Mouse (Mus musculus): ENCODE results near the gene Myef2.

The Myef2 gene

DNA sequence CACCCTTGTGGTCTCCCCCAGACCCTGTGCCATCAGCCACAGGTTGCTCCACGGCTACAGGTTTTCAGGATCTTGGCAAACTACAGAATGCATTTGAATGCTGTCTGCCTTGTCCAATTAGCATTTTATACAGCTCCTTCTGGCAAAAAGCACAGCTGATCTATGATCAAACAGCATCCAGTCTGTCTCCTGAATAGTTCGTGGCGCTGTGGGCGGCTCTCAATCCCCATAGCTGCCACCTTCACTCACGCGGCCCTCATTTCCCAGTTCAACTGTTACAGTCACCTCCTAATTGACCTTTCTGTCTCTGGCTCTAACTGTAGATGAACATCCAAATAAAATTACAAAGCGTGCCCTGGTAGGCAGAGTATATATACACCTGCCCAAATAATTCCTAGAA lies 56.1 kb downstream of the Myef2 start:
- DNase-seq (ENCODE audit: low read depth): no peak

DNA sequence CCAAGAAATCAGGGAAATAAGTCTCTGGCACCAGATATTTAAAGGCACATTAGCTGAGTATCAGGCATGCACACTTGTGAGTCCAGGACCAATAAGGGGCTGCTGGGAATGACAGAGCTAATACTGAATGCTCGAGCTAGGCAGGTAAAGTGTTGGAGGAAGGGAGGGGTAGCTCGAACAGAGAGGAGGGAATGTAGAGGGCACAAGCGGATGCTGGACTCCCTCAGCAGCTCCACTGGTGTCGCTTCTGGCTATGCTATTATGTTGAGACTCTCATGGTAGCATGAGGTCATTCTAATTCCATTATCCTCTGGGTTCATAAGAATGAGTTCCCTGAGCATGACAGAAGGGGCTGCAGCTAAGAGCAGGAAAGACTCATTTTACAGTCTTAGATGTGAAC lies 60.5 kb downstream of the Myef2 start:
- no peak for DNase-seq (ENCODE audit: low read depth)

DNA sequence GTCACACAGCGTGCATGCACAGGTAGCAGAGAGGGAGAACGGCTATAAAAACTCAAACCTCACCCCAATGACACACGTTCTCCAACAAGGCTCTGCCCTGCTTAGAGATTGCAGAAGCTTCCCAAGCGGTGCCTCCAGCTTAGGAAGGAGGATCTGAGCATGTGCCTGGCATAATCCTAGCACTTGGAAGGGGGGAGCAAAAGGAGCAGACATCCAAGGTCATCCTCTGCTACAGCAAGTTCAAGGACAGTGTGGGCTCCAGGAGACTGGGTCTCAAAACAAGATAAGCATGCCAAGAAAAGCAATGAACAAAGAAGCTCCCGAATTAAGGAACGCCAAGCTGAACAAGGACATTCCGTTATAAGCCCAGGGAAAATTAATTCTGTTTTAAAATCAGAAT lies 62.0 kb downstream of the Myef2 start:
- no peak for DNase-seq (ENCODE audit: low read depth)

DNA sequence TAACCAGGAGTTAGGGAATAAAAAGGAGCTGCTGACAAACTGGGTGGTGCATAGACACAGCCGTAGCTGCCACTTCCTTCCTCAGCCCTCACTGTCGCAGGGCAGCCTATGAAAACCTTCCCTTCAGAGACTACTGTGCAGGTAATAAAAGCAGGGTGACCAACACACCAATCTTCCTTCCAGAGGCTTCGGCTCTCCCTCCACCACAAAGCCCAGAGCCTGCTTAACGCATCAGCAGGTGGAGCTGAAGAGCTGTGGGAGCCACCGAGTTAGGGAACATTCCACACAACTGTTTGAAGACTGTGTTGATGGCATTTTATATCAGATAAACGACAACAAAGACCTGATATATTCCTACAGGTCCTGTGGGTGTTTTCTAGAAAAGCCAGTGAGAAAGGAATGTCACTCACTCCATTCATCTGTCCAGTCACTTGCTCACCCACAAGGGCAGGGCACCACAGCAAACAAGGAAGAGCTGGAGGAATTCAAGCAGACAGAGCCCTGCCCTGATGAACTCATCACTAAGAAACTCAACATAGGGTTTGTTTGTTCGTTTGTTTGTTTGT lies 66.1 kb downstream of the Myef2 start:
- no peak for DNase-seq (ENCODE audit: low read depth)

DNA sequence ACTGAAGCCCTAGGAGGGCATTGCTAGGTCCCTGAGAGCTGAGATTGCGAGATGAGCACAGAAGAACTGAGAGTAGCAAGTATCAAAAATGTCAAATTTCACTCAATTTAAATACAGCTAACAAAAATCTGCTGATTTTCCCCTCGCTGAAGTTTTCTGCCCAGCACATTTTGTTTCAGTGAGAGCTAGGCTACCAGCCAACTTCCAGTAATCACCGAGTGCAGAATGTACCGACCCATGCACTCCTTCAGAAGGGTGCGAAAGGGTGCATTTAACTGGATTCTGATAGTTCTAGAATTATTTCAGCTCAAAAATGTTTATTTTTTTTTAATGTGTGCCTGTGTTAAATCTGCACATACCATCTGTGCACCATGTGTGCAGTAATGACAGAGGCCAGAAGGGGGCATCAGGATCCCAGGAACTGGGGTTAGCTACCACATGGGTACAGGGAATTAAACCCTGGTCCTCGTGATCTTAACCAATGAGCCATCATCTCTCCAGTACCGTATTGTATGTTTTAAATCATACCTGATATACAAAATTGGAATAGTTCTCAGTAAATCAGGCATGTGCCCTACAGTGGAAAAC lies 68.1 kb downstream of the Myef2 start:
- peak; percentile 12 for DNase-seq (ENCODE audit: low read depth)
